Mouse (Mus musculus) lung, adult 18-20 months (tissue): ENCODE results near the gene Grik4.
"Not testable (repeated sequence)": the region's sequence is repeated elsewhere in the genome, so short reads cannot be mapped to it uniquely, and the experiment has no call there.

Experiments used
- DNase-seq, 2 experiments: peaks; one replicate each; pipeline ENCODE4 v3.0.0; 2022; ENCODE audit warnings: mixed read lengths in 2 of 2

The Grik4 gene

DNA sequence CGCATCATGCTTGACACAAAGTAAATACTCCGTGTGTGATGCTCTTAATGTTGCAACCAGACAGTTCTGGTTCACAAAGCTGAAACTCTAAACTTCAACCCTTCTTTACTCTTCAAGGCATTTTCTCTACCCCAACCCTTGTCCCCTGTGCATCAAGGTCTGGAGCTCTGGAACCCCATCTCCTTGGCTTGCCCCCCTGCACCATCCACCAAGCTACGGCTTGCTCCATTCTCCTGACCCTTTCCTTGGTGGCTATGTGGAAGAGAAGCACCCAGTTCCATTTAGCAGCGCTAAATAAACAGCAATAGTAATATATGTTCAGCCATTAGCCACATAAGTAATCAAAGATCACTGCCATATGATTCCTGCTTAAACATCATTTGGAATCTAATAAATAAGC, 150.3 kb downstream of the Grik4 start:
- no peak for DNase-seq

- DNase-seq: no peak
These were observed 150.7 kb downstream of the Grik4 start for GRCm38 (mm10) chr9:42793581-42793980.

DNA sequence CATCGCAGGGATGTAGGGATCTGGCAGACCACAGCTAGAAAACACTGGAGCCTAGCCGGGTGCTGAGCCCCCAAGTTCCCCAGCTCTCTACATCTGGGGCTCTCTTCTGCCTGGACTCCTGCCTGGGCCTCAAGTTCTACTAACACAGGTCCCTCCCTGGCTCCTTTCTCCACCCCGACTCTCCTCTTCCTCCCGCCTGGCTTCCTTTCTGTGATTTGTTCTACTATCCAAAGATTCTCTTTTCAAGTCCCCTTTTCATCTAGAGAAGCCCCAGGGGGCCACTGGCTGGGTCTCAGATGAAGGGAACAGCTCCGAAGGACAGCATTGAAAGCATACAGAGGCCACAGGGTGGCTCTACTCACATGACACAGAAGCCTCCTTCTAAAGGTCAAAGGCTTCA, 151.9 kb downstream of the Grik4 start:
- DNase-seq: no peak

DNA sequence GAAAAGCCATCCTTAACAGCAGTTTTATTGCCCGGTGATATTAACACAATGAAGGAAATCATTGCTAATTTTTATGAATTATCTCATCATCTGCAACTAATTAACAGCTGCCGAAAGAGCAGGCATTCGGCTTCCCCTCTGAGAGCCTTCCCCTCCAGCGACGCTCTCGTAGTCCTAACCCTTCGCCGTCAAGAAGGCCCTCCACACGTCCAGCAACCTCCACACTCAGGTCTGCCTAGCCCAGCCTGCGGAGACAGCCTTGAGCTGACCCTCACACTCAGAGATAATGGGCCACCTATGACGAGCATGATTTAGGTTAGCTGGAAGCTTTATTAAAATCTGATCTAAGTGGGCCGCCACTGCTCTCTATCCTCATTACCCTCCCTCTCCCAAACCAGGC, 152.5 kb downstream of the Grik4 start:
- no peak for DNase-seq

DNA sequence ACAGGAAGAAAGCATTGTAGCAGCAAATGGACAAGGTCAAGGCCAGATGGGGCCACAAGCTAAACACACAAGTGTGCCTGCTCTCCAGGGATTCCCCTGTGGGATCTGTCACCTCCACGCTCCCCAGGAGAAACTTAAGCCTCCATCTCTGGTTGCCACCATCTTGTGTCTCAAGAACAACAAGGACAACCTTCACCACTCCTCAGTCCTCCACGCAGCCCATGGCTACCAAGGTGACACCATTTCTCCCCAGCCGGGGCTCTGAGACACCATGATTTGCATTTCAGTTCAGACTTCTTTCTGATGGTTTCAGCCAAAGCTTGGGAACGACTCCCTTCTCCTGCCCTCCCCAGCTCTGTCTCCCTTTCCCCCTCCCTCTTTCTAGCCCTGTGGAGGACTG, 152.9 kb downstream of the Grik4 start:
- DNase-seq: no peak

GRCm38 (mm10) chr9:42788471-42788870, 155.8 kb downstream of the Grik4 start:
- DNase-seq: peak; percentile 23 to 50

DNA sequence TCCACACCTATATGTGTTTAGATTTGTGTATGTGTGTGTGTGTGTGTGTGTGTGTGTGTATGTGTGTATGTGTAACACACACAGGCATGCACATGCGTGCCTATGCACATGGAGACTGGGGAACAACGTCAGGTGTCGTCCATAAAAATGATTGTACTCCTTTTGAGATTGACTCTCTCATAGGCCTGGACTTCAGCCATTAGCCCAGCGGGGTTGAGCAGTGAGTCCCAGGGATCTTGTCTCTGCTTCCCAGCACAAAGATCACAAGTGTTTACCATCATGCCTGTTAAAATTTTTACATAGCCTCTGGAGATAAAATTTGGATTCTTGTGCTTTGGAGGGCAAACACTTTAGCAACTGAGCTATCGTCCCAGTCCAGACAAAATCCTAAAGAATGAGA, 157.4 kb downstream of the Grik4 start:
- DNase-seq: no peak

DNA sequence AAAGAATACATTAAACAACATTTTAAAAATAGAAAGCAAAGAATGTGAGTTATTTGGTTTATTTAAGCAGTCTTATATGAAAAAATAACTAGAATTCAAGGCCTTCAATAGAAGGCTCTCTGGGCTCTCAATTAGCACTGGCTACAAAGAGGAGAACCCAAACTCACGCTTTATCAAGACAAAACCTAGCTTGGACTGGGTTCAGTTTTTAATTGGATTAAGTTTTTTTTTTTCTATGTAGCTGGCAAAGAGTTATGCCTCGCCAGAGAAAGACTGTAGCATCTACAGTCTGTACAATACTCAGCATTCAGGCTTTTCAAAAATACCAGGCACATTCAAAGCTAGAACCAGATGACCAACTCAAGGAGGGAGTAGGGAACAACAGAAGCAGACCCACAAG, 158.0 kb downstream of the Grik4 start:
- no peak for DNase-seq

- DNase-seq: no peak
These were observed 159.0 kb downstream of the Grik4 start for GRCm38 (mm10) chr9:42785173-42785830.

- DNase-seq: no peak
These were observed 160.9 kb downstream of the Grik4 start for GRCm38 (mm10) chr9:42783248-42783903.

- DNase-seq: not testable (repeated sequence)
These were observed 165.6 kb downstream of the Grik4 start for GRCm38 (mm10) chr9:42778471-42779263.

DNA sequence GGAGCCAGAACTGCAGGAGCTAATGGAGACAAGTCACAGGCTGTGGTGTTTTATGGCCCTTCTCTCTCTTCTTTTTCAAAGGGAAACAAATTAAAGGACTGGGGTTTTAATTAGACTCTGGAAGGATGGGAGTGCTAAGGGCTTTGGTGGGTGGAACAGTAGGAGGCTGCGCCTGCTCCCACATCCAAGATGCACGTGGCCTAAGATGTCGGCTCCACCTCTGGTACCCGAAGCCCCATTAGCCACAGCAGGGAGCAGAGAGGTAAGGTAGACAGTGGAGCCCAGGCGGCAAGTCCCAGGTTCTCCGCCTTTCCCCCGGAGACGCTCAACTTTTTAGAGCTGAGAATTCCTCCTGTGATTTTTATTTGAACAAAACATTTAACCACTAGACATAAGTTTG, 166.4 kb downstream of the Grik4 start:
- no peak for DNase-seq

GRCm38 (mm10) chr9:42776804-42777203, 167.5 kb downstream of the Grik4 start:
- DNase-seq: no peak

- no peak for DNase-seq
These were observed 179.3 kb downstream of the Grik4 start for GRCm38 (mm10) chr9:42764823-42765560.

DNA sequence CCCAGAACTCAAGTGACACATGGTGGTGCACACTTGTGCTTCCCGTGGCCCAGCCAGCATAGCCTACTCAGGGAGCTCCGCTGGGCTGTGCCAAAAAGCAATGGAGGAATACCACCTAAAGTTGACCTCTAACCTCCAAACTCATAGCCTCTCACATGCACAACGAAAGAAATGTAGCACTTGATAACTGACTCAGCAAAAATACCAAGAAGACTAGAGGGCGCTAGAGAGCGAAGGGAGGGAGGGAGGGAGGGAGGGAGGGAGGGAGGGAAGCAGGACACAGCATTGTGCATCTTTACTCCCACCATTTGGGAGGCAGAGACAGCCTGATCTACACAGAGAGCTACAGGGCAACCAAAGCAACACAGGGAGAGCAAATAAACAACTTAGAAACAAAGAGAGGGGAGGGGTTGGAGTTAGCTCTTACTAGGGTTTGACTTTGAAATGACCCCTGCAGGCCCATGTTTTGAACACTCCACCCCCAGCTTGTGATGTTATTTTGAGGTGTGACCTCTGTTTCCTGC, 185.5 kb downstream of the Grik4 start:
- no peak for DNase-seq

DNA sequence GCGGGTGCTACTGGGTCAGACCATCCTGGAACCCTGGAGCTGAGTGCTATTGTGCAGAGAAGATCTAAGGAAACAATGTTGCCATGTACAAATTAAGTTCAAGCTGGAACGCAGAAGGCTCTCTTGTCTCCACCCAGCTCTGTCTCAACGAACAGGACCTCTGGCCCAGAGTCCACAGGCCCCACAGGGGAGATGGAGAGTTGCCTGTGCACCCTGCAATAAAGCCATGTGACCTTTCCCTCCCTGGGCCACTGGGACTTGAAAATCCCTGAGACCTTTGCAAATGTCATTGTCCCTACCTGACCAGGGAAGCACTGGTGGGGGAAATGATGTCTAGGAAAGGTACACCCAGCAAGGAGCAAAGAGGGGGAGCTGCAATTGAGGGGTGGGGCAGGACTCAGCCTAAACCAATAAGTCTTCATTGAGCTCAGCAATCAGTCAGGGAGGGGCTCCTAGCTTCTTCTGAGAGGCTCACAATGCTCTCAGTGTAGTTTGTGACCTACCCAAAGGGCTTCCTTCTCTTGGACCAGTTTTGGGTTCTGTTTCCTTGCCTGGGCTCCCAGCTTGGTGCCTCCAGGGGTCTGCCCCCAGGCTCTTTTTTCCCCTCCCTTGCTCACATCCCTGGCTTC, 187.2 kb downstream of the Grik4 start:
- DNase-seq: no peak

DNA sequence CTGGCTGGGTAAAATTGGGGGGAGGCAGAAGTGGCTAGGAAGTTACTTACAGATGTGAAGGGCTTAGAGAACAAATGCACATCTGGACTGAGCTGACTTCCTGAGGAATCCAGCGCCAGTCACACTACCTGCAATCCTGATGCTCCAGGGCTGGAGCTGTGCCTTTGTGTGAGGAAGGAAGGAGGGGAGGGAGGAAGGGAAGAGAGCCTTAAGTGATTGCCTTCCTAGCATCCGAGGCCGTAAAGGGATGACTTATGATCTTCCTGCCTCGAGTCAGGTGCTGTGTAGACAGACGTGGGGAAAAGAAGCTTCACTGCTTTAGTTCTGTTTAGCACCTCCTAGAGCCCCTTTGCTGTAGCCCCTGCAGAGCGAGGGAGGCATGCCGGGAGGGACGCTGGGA, 189.6 kb downstream of the Grik4 start:
- no peak for DNase-seq

- no peak for DNase-seq
These were observed 193.1 kb downstream of the Grik4 start for GRCm38 (mm10) chr9:42751160-42751559.

DNA sequence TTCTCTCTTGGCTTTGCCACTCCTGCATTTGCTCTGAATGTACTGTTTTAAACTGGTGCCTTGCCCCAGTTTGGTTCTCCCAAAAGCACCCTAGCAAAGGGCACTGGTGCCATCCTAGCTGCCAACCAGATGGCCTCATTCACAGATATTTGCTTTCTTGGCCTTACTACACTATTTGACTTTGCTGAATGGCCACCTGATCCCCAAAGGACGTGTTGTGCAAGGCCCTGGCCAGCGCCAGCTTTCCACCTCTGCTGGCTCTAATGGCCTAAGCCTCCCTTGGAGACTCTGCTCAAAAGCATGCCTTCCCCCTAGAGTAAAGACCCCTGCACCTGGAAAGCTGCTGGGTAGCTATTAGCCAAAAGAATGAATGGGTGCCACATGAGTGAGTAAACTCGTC, 194.1 kb downstream of the Grik4 start:
- DNase-seq: peak; percentile 58 to 65

DNA sequence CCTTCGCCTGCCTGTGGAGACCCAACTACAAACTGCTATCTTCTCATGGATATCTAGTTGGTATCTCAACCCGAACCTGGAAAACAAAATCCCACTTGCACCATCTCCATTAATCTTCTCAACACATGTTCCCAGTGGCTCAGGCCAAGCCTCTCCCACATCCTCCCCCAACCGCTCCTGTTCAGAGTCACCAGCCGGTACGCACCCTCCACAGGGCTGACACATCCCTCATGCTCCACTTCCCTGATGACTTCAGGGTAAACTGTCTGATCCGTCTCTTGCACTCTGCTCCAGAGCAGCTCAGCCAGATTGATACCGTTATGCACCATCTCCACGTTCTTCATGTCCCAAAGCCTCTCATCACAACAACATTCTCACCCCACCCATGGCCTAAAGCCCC, 198.3 kb downstream of the Grik4 start:
- no peak for DNase-seq

DNA sequence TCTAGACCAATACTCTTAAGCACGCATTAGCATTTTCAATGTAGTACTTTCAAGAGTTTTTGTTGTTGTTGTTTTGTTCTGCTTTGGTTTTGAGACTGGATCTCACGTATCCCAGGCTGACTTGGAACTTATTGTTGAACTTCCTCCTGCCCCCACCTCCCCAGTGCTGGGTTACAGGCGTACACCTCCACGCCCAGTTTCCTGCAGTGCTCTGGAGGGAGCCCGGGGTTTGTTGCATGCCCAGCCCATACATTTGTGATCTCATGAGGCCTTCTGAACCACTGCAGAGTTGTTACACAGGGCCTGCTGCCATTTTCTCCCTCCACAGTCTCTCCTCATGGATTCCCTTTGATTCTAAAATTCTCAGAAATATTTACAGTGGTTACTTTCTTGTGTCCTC, 201.9 kb downstream of the Grik4 start:
- DNase-seq: no peak

DNA sequence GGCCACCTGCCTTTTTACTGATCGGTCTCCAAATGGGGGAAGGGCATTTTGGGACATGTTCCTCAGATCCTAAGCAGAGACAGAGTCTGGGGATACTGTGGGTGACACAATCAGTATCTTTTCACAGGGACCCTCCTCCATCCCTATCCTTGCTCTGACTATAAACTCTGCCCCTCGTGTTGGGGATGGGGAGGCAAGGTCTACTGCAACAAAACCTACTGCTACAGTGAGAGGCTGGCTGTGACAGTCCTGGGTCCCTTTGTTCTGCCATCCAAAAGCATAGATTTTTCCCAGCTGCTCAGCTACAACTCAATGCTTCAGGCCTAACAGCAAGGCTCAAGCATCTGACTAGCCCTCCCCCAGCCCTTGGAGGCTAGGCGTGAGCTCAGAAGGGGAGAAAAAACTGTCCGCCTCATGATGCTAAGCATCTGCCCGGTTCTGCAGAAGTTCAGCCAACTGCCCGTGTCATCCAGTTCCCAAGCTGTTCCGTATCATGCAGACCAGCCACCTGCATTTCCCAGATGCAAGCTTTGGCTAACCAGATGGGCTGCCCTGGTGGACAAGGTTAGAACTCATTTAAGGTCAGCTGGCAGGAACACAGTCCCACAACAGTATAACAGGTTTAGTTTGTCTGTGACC, 207.5 kb downstream of the Grik4 start:
- DNase-seq: no peak
